Mouse (Mus musculus) gastrocnemius, postnatal 36 days (tissue): Measurements from ENCODE around the gene Colgalt2. TPM values are rescaled to one million over a fixed set of nuclear protein-coding genes. Genes with fewer than 3 reads are reported as not detected.

Experiments used
- DNase-seq, 2 experiments: peaks; one replicate each; pipeline ENCODE4 v3.0.0; 2022
- intact Hi-C: fragments of 180-260 bp; cut with DNase I; formaldehyde crosslinking; loops from one replicate; pipeline ENCODE4 v1.15.1; 2025
- total RNA-seq, 2 experiments: library from RNA; stranded (reverse); gene quantifications; 2 replicates each; pipeline ENCODE4 v1.2.3; 2021

Gene Colgalt2
- total RNA-seq, 2 experiments from 2014 or later = 2.0 to 2.2 TPM

- intact Hi-C loops = loop anchor here (1.0 to 10.0 kb wide), 3 partner anchors 152 to 380 kb away; partner anchors contain the start of gene Smg7
- peak in 1 of 2 experiments; percentile 66 for DNase-seq
These were observed 125.5 kb downstream of the Colgalt2 start for GRCm38 (mm10) chr1:152524987-152525648.

GRCm38 (mm10) chr1:152526154-152526553 lies 126.5 kb downstream of the Colgalt2 start:
- intact Hi-C loops = loop anchor here (5.0 to 10.0 kb wide), 2 partner anchors 151 to 379 kb away; partner anchors contain the start of gene Smg7
- DNase-seq = no peak

- no peak for DNase-seq
- intact Hi-C loops = loop anchor here (5.0 to 10.0 kb wide), 2 partner anchors 149 to 377 kb away; partner anchors contain the start of gene Smg7
These were observed 128.6 kb downstream of the Colgalt2 start for GRCm38 (mm10) chr1:152528214-152528613.

GRCm38 (mm10) chr1:152528778-152529177 lies 129.1 kb downstream of the Colgalt2 start:
- DNase-seq = no peak
- intact Hi-C loops = loop anchor here (5.0 to 10.0 kb wide), 2 partner anchors 149 to 376 kb away; partner anchors contain the start of gene Smg7

- intact Hi-C loops = no loop called here
- no peak for DNase-seq
These were observed 131.9 kb downstream of the Colgalt2 start for GRCm38 (mm10) chr1:152531498-152531897.

GRCm38 (mm10) chr1:152534531-152534930 lies 134.9 kb downstream of the Colgalt2 start:
- DNase-seq = no peak
- intact Hi-C loops = no loop called here

- intact Hi-C loops = no loop called here
- peak in 1 of 2 experiments; percentile 37 for DNase-seq
These were observed 136.9 kb downstream of the Colgalt2 start for GRCm38 (mm10) chr1:152536416-152537018.

- intact Hi-C loops = no loop called here
- DNase-seq = no peak
These were observed 137.6 kb downstream of the Colgalt2 start for GRCm38 (mm10) chr1:152537186-152537585.

- no peak for DNase-seq
- intact Hi-C loops = no loop called here
These were observed 139.2 kb downstream of the Colgalt2 start for GRCm38 (mm10) chr1:152538817-152539216.

- intact Hi-C loops = no loop called here
- no peak for DNase-seq
These were observed 140.8 kb downstream of the Colgalt2 start for GRCm38 (mm10) chr1:152540304-152540887.

- intact Hi-C loops = no loop called here
- no peak for DNase-seq
These were observed 143.2 kb downstream of the Colgalt2 start for GRCm38 (mm10) chr1:152542747-152543378.

GRCm38 (mm10) chr1:152543449-152544159 lies 144.0 kb downstream of the Colgalt2 start:
- DNase-seq = no peak
- intact Hi-C loops = no loop called here

GRCm38 (mm10) chr1:152549061-152549738 lies 149.6 kb downstream of the Colgalt2 start:
- DNase-seq = no peak
- intact Hi-C loops = no loop called here

- intact Hi-C loops = no loop called here
- DNase-seq = no peak
These were observed 150.9 kb downstream of the Colgalt2 start for GRCm38 (mm10) chr1:152550544-152550943.

- intact Hi-C loops = no loop called here
- no peak for DNase-seq
These were observed 151.3 kb downstream of the Colgalt2 start for GRCm38 (mm10) chr1:152550973-152551372.

- intact Hi-C loops = no loop called here
- no peak for DNase-seq
These were observed 154.4 kb downstream of the Colgalt2 start for GRCm38 (mm10) chr1:152553912-152554547.

GRCm38 (mm10) chr1:152555944-152556573 lies 156.4 kb downstream of the Colgalt2 start:
- DNase-seq = peak; percentile 66 to 81
- intact Hi-C loops = loop anchor here (5.0 kb wide), 1 partner anchor 66 kb away; no protein-coding TSS in a partner anchor

GRCm38 (mm10) chr1:152556576-152557281 lies 157.1 kb downstream of the Colgalt2 start:
- no peak for DNase-seq
- intact Hi-C loops = loop anchor here (5.0 kb wide), 1 partner anchor 66 kb away; no protein-coding TSS in a partner anchor
